Mouse (Mus musculus): ENCODE measurements around the gene Crip1.
"Not testable (repeated sequence)": the region's sequence is repeated elsewhere in the genome, so short reads cannot be mapped to it uniquely, and the experiment has no call there.

Gene Crip1

DNA sequence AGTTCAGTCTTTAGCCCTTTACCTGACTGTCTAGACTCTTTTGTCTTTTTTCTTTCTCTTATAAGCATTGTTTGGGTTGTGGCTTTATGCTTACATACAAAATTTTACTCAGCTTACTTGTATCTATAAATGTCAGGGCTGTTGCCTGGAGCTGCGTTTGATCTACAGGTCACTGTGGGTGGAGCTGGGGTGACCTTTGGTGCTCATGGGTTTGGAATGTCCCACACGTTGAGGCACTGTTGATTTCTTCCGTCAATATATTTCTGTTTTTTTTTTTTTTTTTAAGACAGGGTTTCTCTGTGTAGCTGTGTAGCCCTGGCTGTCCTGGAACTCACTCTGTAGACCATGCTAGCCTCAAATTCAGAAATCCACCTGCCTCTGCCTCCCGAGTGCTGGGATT is 34.9 kb downstream of the Crip1 start:
- DNase-seq (ENCODE audit: low spot score in 2 of 2): no peak

DNA sequence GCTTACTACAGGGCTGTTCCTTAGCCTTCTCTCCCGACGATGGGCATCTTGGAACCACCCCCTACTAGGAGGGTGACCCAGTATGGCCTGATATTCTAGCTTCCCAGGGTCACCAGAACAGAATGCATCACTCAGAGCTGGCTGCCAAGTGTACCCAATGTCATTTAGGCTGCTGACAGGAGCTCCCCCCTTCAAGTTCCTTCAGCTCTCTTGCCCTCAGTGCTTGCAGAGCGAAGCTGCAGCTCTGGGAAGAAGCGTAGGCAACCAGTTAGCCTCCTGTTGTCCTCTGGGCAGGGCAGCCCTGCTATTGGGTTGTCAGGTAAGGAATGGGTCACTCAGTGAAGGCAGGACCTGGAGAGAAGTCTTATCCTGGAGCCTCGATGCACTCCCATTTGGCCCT is 38.8 kb downstream of the Crip1 start:
- no peak for DNase-seq (ENCODE audit: low spot score in 2 of 2)

DNA sequence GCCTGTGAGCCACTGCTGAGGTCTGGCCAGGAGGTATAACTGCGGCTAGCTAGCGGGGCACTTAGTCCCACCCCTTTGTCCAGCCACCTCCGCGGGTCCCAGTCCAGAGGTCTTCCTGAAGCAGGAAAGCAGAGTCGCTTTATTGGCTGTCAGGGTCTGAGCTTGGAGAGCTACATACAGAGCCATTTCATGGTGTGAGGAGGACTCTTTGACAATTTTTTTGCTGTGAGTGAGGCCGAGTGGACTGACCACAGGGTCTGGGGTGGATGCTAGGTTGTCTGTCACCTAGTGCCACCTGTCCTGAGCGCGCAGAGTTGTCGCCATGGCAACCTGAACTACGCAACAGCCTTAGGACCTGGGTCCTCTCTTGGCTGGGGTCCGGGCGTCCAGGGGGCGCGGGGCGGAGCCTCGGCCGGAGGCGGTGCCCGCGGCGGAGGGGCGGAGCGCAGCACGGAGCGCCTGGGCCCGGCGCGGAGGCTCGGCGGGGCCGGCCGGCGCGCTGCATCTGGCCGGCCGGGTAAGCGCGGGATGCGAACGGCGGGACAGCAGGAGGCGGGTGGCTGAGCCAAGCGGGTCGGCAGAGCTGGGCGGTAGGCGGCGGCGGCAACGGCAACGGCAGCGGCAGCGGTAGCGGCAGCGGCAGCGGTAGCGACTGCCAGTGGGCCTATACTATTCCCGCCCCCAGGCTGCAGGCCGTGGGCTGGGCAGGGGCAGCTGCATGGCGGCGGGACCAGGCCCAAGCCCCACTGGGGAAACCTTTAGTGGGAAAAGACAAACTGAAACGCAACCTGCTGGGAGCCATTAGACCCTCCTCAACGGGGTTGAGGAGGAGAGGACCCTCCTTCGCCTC is 39.6 kb downstream of the Crip1 start, which contains the start of gene Tmem121:
Gene Tmem121 (plus strand): TSS at position 489 of the 850 bp plus-strand sequence.
- DNase-seq (ENCODE audit: low spot score in 2 of 2): peak in 1 of 2 experiments; percentile 52

DNA sequence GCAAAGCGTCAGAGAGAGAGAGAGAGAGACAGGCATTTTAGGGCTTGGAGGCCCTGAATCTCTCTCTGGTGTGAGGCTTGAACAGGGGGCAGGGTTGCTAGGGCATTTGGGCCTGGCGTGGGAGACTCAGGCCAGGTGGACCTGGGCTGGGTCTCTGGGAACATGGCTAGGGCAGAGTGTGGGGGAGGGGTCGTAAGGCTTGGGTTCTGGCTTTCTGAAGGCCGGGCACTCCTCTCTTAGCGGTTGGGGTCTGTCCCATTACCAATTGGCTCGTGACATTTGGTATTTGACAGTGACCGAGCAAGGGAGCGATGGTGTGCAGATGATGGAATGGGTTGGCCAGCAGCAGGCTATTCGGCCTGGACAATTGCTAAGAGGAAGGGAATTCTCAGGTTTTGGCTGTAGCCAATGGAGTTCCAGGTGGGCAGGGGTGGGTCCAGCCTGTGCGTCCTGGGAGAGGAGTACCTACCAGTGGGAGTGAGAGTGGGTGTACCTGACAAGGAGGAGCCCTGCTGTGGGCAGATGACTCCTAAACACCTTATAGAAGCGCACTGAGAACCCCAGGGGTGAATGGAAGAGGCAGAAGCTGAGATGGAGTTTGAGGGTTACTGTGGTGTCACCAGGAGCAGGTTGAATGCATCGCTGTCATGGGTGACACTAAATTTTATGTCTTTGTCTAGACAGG is 40.4 kb downstream of the Crip1 start:
- DNase-seq (ENCODE audit: low spot score in 2 of 2): no peak

DNA sequence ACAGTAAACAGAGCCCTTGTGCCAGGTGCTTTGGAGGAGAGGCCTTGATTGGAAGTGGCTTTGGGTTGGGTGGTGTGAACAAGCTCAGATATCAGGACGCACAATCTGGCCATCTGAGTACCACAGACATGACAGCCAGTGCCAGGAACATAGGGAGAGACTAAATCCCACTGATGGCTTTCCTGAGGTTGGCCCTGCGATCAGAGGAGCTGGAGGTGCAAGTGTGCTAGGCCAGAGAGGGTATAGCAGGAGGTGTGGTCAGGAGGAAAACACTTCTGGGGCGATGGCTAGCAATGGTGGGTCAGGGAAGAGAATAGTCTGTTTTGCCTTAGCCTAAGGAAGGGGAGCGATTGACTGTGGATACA is 40.9 kb downstream of the Crip1 start:
- DNase-seq (ENCODE audit: low spot score in 2 of 2): no peak

DNA sequence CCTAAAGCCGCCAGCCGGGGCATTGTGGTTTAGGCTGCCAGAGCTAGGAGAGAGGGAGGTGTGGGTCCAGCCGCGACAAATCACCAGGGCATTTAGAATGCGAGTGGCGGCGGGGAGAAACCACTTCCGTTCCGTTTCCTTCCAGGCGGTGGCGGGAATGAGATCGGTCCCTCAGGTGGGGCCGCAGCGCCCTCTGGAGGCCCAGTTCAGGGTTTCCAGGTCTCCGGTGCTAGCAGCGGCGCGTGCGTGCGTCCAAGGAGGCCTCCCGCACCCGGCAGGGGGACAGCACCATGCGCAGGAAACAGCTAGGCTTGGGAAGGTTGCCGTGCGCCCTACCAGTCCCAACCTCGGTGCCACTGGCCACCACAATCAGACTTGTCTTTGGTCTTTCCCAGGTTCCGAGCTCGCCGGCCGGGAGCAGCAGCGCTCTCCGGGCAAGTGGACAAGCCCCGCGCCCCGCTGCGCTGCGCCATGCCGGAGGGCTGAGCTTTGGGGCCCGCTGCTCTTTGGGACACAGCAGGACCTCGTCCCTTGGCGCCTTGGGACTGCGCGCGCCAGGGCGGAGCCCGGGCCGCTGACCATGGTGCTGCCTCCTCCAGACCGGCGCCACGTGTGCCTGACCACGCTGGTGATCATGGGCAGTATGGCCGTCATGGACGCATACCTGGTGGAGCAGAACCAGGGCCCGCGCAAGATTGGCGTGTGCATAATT is 41.6 kb downstream of the Crip1 start:
- peak; percentile 79 to 91 for DNase-seq (ENCODE audit: low spot score in 2 of 2)

DNA sequence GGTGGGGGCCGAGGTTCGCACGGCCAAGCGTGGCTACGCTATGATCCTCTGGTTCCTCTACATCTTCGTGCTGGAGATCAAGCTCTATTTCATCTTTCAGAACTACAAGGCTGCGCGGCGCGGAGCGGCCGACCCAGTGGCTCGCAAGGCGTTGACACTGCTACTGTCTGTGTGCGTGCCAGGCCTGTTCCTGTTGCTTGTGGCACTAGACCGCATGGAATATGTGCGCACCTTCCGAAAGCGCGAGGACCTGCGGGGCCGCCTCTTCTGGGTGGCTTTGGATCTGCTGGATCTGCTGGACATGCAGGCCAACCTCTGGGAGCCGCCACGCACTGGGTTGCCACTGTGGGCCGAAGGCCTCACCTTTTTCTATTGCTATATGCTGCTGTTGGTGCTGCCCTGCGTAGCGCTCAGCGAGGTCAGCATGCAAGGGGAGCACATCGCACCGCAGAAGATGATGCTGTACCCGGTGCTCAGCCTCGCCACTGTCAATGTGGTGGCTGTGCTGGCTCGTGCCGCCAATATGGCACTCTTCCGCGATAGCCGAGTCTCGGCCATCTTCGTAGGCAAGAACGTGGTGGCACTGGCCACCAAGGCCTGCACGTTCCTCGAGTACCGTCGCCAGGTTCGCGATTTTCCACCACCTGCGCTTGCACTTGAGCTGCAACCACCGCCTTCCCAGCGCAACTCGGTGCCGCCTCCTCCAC is 42.4 kb downstream of the Crip1 start:
- peak in 1 of 2 experiments; percentile 38 for DNase-seq (ENCODE audit: low spot score in 2 of 2)

DNA sequence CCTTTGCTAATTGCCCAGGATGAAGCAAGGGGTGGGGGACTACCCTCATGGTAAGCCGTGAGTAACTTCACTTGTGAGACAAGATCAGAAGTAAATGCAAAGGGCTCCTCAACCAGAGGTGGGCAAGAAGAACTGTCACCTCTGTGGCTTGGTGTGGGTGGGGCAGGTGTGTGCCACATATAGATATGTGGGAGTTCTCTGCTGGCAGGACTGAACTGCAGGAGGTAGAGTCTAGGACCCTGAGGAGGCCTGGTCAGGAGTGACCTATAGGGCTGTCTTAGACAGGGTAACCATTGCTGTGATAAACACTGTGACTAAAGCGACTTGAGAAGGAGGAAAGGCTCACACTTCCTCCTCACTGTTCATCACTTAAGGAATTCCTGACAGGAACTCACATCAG is 47.3 kb downstream of the Crip1 start:
- no peak for DNase-seq (ENCODE audit: low spot score in 2 of 2)

DNA sequence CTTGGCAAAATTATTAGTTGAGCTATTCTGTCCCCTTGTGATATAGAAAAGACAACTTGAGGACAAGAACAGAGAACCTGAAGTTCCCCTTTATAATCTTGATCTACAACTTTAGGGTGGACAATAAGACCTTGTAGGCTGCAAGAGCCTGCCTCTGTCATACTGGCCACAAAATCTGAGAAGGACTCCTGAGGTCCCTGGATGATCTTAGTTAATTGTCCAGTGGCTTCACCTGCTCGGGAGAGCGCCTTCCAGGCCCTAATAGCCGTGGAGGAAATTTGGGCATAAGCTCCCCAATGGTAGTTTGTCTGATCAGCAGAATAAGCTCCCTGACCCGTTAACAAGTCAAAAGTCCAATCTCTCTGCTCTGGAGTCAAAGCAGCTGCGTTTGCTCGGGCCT is 53.0 kb downstream of the Crip1 start:
- DNase-seq (ENCODE audit: low spot score in 2 of 2): not testable (repeated sequence)

DNA sequence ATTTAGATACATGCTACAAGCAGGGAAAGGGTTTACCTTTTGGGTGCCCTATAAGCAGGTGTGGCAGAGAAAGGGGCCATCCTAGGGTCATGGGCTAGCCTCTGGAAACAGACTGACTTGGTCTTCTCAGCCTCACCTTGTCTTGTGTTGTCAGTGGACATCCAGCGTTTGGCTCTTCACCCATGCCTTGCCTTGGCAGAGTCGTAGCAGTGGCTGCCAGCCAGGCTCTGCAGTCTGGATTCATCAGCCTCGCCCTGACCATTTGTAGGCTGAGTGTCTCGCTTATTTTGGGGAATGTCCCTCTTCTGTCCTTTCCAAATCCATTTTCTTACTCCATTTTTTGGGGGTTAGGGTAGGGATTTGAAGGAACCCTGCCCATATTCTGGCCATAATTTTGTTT is 55.2 kb downstream of the Crip1 start:
- no peak for DNase-seq (ENCODE audit: low spot score in 2 of 2)

DNA sequence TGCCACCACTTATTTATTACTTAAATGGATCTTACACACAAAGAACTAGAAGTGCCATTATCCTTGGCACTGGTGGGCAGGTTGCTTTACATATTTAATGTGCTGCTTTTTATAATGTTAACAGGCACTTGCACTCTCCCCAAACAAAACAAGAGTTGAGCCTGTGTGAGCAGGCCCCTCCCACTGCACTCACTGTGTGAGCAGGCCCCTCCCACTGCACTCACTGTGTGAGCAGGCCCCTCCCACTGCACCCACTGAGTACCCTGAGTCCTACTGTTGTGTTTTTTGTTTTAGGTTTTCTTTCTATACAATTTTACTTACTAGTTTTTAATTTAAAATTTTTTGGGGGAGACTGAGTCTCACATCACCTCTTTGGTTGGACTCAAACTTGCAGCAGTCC is 55.9 kb downstream of the Crip1 start:
- peak in 1 of 2 experiments; percentile 32 for DNase-seq (ENCODE audit: low spot score in 2 of 2)
